32 mouse cellular contexts compared by ENCODE assay signal in genomic region chr15:77774303-77774702, GRCm38 (mm10). TPM values are rescaled to one million over a fixed set of nuclear protein-coding genes. Genes with fewer than 3 reads are reported as not detected.
DNase-seq lines count a peak whose midpoint lies in the region; ATAC-seq and TF ChIP-seq lines count a peak whose summit lies in the region.
"Had no signal": no experiment of that assay in that cellular context is flagged by ENCODE, and none has a peak within 500 bp of the region (broad histone marks: within the 10 kb centered on the region; RNA-seq: fewer than 3 reads in every experiment).

No protein-coding gene starts in this region.

- H3K9me3 ChIP-seq in liver, embryonic 13.5 days (replicated peaks) = no peaks in the 10 kb centered on the region
- H3K9me3 ChIP-seq in liver, embryonic 16.5 days (replicated peaks; ENCODE audit: control insufficient read depth, low read length) = no peaks in the 10 kb centered on the region
- no peaks in the 10 kb centered on the region for H3K9me3 ChIP-seq in embryonic facial prominence, embryonic 10.5 days
- H3K9me3 ChIP-seq: embryonic facial prominence, embryonic 13.5 days; forebrain, embryonic 12.5 days; forebrain, embryonic 15.5 days; G1E; heart, embryonic 12.5 days; heart, embryonic 15.5 days had no signal

- H3K27me3 ChIP-seq in liver, embryonic 13.5 days = no peaks in the 10 kb centered on the region
- no peaks in the 10 kb centered on the region for H3K27me3 ChIP-seq in liver, embryonic 16.5 days (ENCODE audit: control insufficient read depth, insufficient read depth, low read depth, low read length)
- no peaks in the 10 kb centered on the region for H3K27me3 ChIP-seq in embryonic facial prominence, embryonic 10.5 days (replicated peaks; ENCODE audit: low read depth, poor library complexity, severe bottlenecking)
- H3K27me3 ChIP-seq: CH12.LX; embryonic facial prominence, embryonic 13.5 days; forebrain, embryonic 12.5 days; forebrain, embryonic 15.5 days; heart, embryonic 12.5 days; heart, embryonic 15.5 days had no signal

- 0 out of 2 replicates have a peak overlapping the region, but pooled peaks have one; percentile 14 for H3K9ac ChIP-seq in liver, embryonic 13.5 days
- no peak overlapping the region for H3K9ac ChIP-seq in liver, embryonic 16.5 days (ENCODE audit: low read depth, low read length)
- H3K9ac ChIP-seq: embryonic facial prominence, embryonic 13.5 days; forebrain, embryonic 12.5 days; forebrain, embryonic 15.5 days; heart, embryonic 12.5 days; heart, embryonic 15.5 days; hindbrain, embryonic 14.5 days had no signal

- H3K4me1 ChIP-seq in liver, embryonic 13.5 days (replicated peaks) = peaks cover 36% of the 10 kb centered on the region
- H3K4me1 ChIP-seq in liver, embryonic 16.5 days (ENCODE audit: control insufficient read depth, low read depth, low read length) = peaks cover 30% of the 10 kb centered on the region
- H3K4me1 ChIP-seq in embryonic facial prominence, embryonic 10.5 days = no peaks in the 10 kb centered on the region
- H3K4me1 ChIP-seq: embryonic facial prominence, embryonic 13.5 days; forebrain, embryonic 12.5 days; forebrain, embryonic 15.5 days; heart, embryonic 12.5 days had no signal

- H3K36me3 ChIP-seq in liver, embryonic 13.5 days = peaks cover 97% of the 10 kb centered on the region
- H3K36me3 ChIP-seq in liver, embryonic 16.5 days (ENCODE audit: control insufficient read depth, insufficient read depth) = peaks cover 93% of the 10 kb centered on the region
- peaks cover 100% of the 10 kb centered on the region for H3K36me3 ChIP-seq in embryonic facial prominence, embryonic 10.5 days (replicated peaks)

- TF ChIP-seq CTCF in layer of hippocampus, adult 2 months (conservative IDR thresholded peaks at IDR 0.05) = no peak

- no peak overlapping the region for H3K4me2 ChIP-seq in liver, embryonic 13.5 days
- H3K4me2 ChIP-seq in liver, embryonic 16.5 days (ENCODE audit: low read depth, low read length) = no peak overlapping the region
- H3K4me2 ChIP-seq: embryonic facial prominence, embryonic 13.5 days; forebrain, embryonic 12.5 days; forebrain, embryonic 15.5 days; heart, embryonic 12.5 days; heart, embryonic 15.5 days; hindbrain, embryonic 14.5 days had no signal

- no peak for DNase-seq in layer of hippocampus, adult 2 months (ENCODE audit: low spot score in 2 of 2)
- DNase-seq in layer of hippocampus, postnatal 10 days (ENCODE audit: low spot score in 2 of 2) = no peak
- DNase-seq in liver, embryonic 13.5 days = no peak
- DNase-seq in embryonic facial prominence, embryonic 10.5 days (ENCODE audit: low spot score) = no peak
- no peak for DNase-seq in heart, adult 18-20 months
- no peak for DNase-seq in MN1 (ENCODE audit: low spot score)
- DNase-seq: adrenal gland, adult 2 months; adrenal gland, postnatal 14 days; B cell, adult 2 months; cerebellum, adult 11 months; cerebellum, adult 2 months; cerebellum, adult 9-11 months; cerebellum, postnatal 25 days; gastrocnemius, postnatal 10 days; gastrocnemius, postnatal 36 days; heart, postnatal 14 days; heart, postnatal 4 days had no signal

- no peak overlapping the region for H3K4me3 ChIP-seq in layer of hippocampus, adult 2 months
- H3K4me3 ChIP-seq in liver, embryonic 13.5 days (replicated peaks) = no peak overlapping the region
- no peak overlapping the region for H3K4me3 ChIP-seq in liver, embryonic 16.5 days (ENCODE audit: low read depth, low read length)
- H3K4me3 ChIP-seq in embryonic facial prominence, embryonic 10.5 days = no peak overlapping the region
- H3K4me3 ChIP-seq: embryonic facial prominence, embryonic 13.5 days; erythroblast, embryonic 14.5 days; forebrain, embryonic 12.5 days; forebrain, embryonic 15.5 days; heart, embryonic 12.5 days; heart, embryonic 15.5 days had no signal

- 85% methylated on average over 10 of the region's 10 CpGs for WGBS in liver, embryonic 13.5 days (ENCODE audit: insufficient replicate concordance)
- WGBS in liver, embryonic 16.5 days (ENCODE audit: insufficient replicate concordance) = 86% methylated on average over 10 of the region's 10 CpGs
- WGBS in embryonic facial prominence, embryonic 10.5 days = 98% methylated on average over 10 of the region's 10 CpGs

- peak overlapping the region; percentile 76; the same call in 1 of the 2 replicates for H3K27ac ChIP-seq in layer of hippocampus, adult 2 months
- H3K27ac ChIP-seq in liver, embryonic 13.5 days = peak overlapping the region; percentile 89
- peak overlapping the region; percentile 54 for H3K27ac ChIP-seq in liver, embryonic 16.5 days (ENCODE audit: low read length)
- H3K27ac ChIP-seq in embryonic facial prominence, embryonic 10.5 days (replicated peaks) = no peak overlapping the region
- H3K27ac ChIP-seq: embryonic facial prominence, embryonic 13.5 days; forebrain, embryonic 12.5 days; forebrain, embryonic 15.5 days; heart, embryonic 15.5 days; hindbrain, embryonic 14.5 days; hindbrain, postnatal 0 days had no signal

- ATAC-seq in liver, embryonic 13.5 days (ENCODE audit: low read depth) = no peak
- ATAC-seq in liver, embryonic 16.5 days (ENCODE audit: low read depth) = no peak
- ATAC-seq: forebrain, embryonic 15.5 days; hindbrain, postnatal 0 days had no signal

RNA-seq across cellular contexts. Expression of gene Apol8, which starts 17.5 kb away (rescaled TPM):
- total RNA-seq in layer of hippocampus, adult 2 months (2021) = 1 to 10 TPM; 5.7 to 7.4 TPM
- total RNA-seq in layer of hippocampus, postnatal 10 days (2021) = 1 to 10 TPM; 1.4 to 1.8 TPM
- 29.8 and 34.9 TPM in 2 replicates for polyA plus RNA-seq in liver, embryonic 13.5 days (2015; fragmentation: Nextera tagmentation; extraction: Ambion mirVana)
- 26.2 and 26.9 TPM in 2 replicates for polyA plus RNA-seq in liver, embryonic 16.5 days (2015; fragmentation: Nextera tagmentation; extraction: Ambion mirVana)
- polyA plus RNA-seq in embryonic facial prominence, embryonic 10.5 days (2016; fragmentation: Nextera tagmentation; extraction: Ambion mirVana) = 0.14 and 0.32 TPM in 2 replicates
- total RNA-seq in heart, adult 18-20 months (2021) = not detected
- total RNA-seq: adrenal gland, adult 2 months; granulocyte monocyte progenitor cell, adult 5-6 weeks; heart, adult 8-10 months; heart, postnatal 14 days had no signal
- polyA plus RNA-seq: adrenal gland, adult 2 months; forebrain, embryonic 15.5 days; G1E; heart, embryonic 15.5 days; hindbrain, embryonic 14.5 days had no signal

RNA-seq across cellular contexts. Expression of gene Apol9b, which starts 45.5 kb away (rescaled TPM):
- not detected for total RNA-seq in layer of hippocampus, adult 2 months (2021)
- total RNA-seq in layer of hippocampus, postnatal 10 days (2021) = not detected
- polyA plus RNA-seq in liver, embryonic 13.5 days (2015; fragmentation: Nextera tagmentation; extraction: Ambion mirVana) = not detected in 2 replicates
- polyA plus RNA-seq in liver, embryonic 16.5 days (2015; fragmentation: Nextera tagmentation; extraction: Ambion mirVana) = not detected in 2 replicates
- polyA plus RNA-seq in embryonic facial prominence, embryonic 10.5 days (2016; fragmentation: Nextera tagmentation; extraction: Ambion mirVana) = not detected in 2 replicates
- under 1 TPM in 1 of 2 experiments, not detected in 1; 0.46 TPM for total RNA-seq in heart, adult 18-20 months (2021)
- total RNA-seq: CH12.LX; G1E; gastrocnemius, adult 18-20 months; gastrocnemius, postnatal 10 days; gastrocnemius, postnatal 36 days; granulocyte monocyte progenitor cell, adult 5-6 weeks had no signal
- polyA plus RNA-seq: embryonic facial prominence, embryonic 13.5 days; erythroblast, embryonic 14.5 days; forebrain, embryonic 12.5 days; forebrain, embryonic 15.5 days; G1E; hindbrain, embryonic 11.5 days had no signal
